Mouse (Mus musculus) left cerebral cortex, postnatal 14 days (tissue): Measurements from ENCODE around the gene Cc2d2a. TPM values are rescaled to one million over a fixed set of nuclear protein-coding genes. Genes with fewer than 3 reads are reported as not detected.

Experiments used
- DNase-seq, 2 experiments: peaks; one replicate each; pipeline ENCODE4 v3.0.0; 2021 to 2022; ENCODE audit warnings: low spot score in 2 of 2, mixed read lengths in 1 of 2
- intact Hi-C: fragments of 180-260 bp; cut with DNase I; formaldehyde crosslinking; loops from one replicate; pipeline ENCODE4 v1.15.1; 2025
- total RNA-seq, 2 experiments: library from RNA; stranded (reverse); gene quantifications; 2 replicates each; pipeline ENCODE4 v1.2.3; 2021

Cc2d2a gene
- total RNA-seq, 2 experiments from 2014 or later: 12.2 to 12.8 TPM

- DNase-seq: no peak
- intact Hi-C loops: no loop called here
Observed at GRCm38 (mm10) chr5:43787976-43788752, 126.0 kb downstream of the Cc2d2a start.

Other genes starting within 250 kb of the Cc2d2a start
- gene C1qtnf7, start 146.8 kb upstream of the Cc2d2a start, total RNA-seq: 1 to 10 TPM; 1.7 to 2.4 TPM
- gene Bst1, start 156.5 kb downstream of the Cc2d2a start, total RNA-seq: under 1 TPM in 1 of 2 experiments, not detected in 1; 0.30 TPM
- gene Fbxl5, start 159.3 kb downstream of the Cc2d2a start, total RNA-seq: 10 to 100 TPM; 76.6 to 83.0 TPM
- gene Cd38, start 206.2 kb downstream of the Cc2d2a start, total RNA-seq: 1 to 10 TPM; 3.5 to 3.8 TPM